Mouse (Mus musculus) embryonic facial prominence, embryonic 10.5 days (tissue): ENCODE data around the gene Vmn1r3. TPM values are rescaled to one million over a fixed set of nuclear protein-coding genes. Genes with fewer than 3 reads are reported as not detected.
"Not testable (repeated sequence)": the region's sequence is repeated elsewhere in the genome, so short reads cannot be mapped to it uniquely, and the experiment has no call there.

Experiments
- DNase-seq: peaks from one replicate; pipeline ENCODE4 v3.0.0-alpha.2; 2017; ENCODE audit warnings: low spot score
- H3K27ac ChIP-seq: fragments of 300-500 bp; sonication (generic); replicated peaks from 2 replicates; pipeline ENCODE4 v1.5.1; 2016; ENCODE audit warnings: mild to moderate bottlenecking
- H3K27me3 ChIP-seq: fragments of 300-500 bp; sonication (generic); replicated peaks from 2 replicates; pipeline ENCODE4 v1.6.1; 2016; ENCODE audit warnings: low read depth, mild to moderate bottlenecking; ENCODE audit not compliant: poor library complexity, severe bottlenecking
- H3K36me3 ChIP-seq: fragments of 300-500 bp; sonication (generic); replicated peaks from 2 replicates; pipeline ENCODE4 v1.6.1; 2016; ENCODE audit warnings: mild to moderate bottlenecking, moderate library complexity
- H3K4me1 ChIP-seq: fragments of 300-500 bp; sonication (generic); 2 replicates; pipeline ENCODE4 v1.6.1; 2016
- H3K4me3 ChIP-seq: fragments of 300-500 bp; sonication (generic); 2 replicates; pipeline ENCODE4 v1.5.1; 2016; ENCODE audit warnings: mild to moderate bottlenecking, moderate library complexity
- H3K9me3 ChIP-seq: fragments of 300-500 bp; sonication (generic); 2 replicates; pipeline ENCODE4 v1.6.1; 2016; ENCODE audit warnings: mild to moderate bottlenecking
- WGBS: fragments of 180-500 bp; shearing (Covaris S2); methylation state at CpG from one replicate; pipeline ENCODE4 v1.1.7; 2016; 5-methylcytosine and 5-hydroxymethylcytosine counted together
- polyA plus RNA-seq: library from polyadenylated mRNA; unstranded; fragments of >200 nt; fragmentation: Nextera tagmentation; extraction: Ambion mirVana; gene quantifications from 2 replicates; pipeline ENCODE4 v1.2.1, GENCODE M21; 2016

The Vmn1r3 gene
- not detected in 2 replicates for polyA plus RNA-seq

GRCm38 (mm10) chr4:3185258-3185657 lies at the start of gene Vmn1r3:
Gene Vmn1r3 (minus strand): TSS chr4:3185358.
- not testable (repeated sequence) for H3K36me3 ChIP-seq, H3K27ac ChIP-seq, H3K27me3 ChIP-seq, H3K4me3 ChIP-seq, H3K4me1 ChIP-seq, DNase-seq
- peaks cover 20% of the 10 kb centered on the region for H3K9me3 ChIP-seq
- WGBS, result 91% methylated on average over 1 of the region's 1 CpGs

- peaks cover 8% of the 10 kb centered on the region for H3K27me3 ChIP-seq
- H3K4me1 ChIP-seq, result peaks cover 5% of the 10 kb centered on the region; the same call in 1 of the 2 replicates
- no peak overlapping the region for H3K27ac ChIP-seq
- peak; percentile 9 for DNase-seq
- no peak overlapping the region for H3K4me3 ChIP-seq
- whole genome bisulfite sequencing, result 71% methylated on average over 6 of the region's 6 CpGs
- H3K9me3 ChIP-seq, result peaks cover 48% of the 10 kb centered on the region
- H3K36me3 ChIP-seq, result no peaks in the 10 kb centered on the region
These were observed 46.9 kb upstream of the Vmn1r3 start for GRCm38 (mm10) chr4:3232053-3232452.

- 5% methylated on average over 41 of the region's 48 CpGs for WGBS
- peaks cover 5% of the 10 kb centered on the region; the same call in 1 of the 2 replicates for H3K4me1 ChIP-seq
- peak overlapping the region; percentile 55 for H3K4me3 ChIP-seq
- no peak overlapping the region for H3K27ac ChIP-seq
- peak; percentile 31 for DNase-seq
- H3K9me3 ChIP-seq, result peaks cover 52% of the 10 kb centered on the region
- no peaks in the 10 kb centered on the region for H3K36me3 ChIP-seq
- H3K27me3 ChIP-seq, result peaks cover 8% of the 10 kb centered on the region
These were observed 45.9 kb upstream of the Vmn1r3 start for GRCm38 (mm10) chr4:3230908-3231684.

- peak; percentile 32 for DNase-seq
- Histone ChIP-seq H3K4me1 (peaks cover 5% of the 10 kb centered on the region; the same call in 1 of the 2 replicates), H3K9me3 (peaks cover 57% of the 10 kb centered on the region), H3K27me3 (peaks cover 8% of the 10 kb centered on the region), H3K4me3 (no peak overlapping the region), H3K27ac (no peak overlapping the region), H3K36me3 (no peaks in the 10 kb centered on the region)
- WGBS, result 69% methylated on average over 4 of the region's 4 CpGs
These were observed 44.4 kb upstream of the Vmn1r3 start for GRCm38 (mm10) chr4:3229532-3229931.

GRCm38 (mm10) chr4:3228476-3228875 lies 43.3 kb upstream of the Vmn1r3 start:
- H3K36me3 ChIP-seq, result no peaks in the 10 kb centered on the region
- H3K4me3 ChIP-seq, result no peak overlapping the region
- WGBS, result 68% methylated on average over 4 of the region's 4 CpGs
- H3K27me3 ChIP-seq, result peaks cover 8% of the 10 kb centered on the region
- DNase-seq, result peak; percentile 9
- H3K9me3 ChIP-seq, result peaks cover 57% of the 10 kb centered on the region
- no peak overlapping the region for H3K27ac ChIP-seq
- H3K4me1 ChIP-seq, result peaks cover 5% of the 10 kb centered on the region; the same call in 1 of the 2 replicates

GRCm38 (mm10) chr4:3227751-3228150 lies 42.6 kb upstream of the Vmn1r3 start:
- Histone ChIP-seq H3K27ac (no peak overlapping the region), H3K4me1 (peaks cover 5% of the 10 kb centered on the region; the same call in 1 of the 2 replicates), H3K4me3 (no peak overlapping the region), H3K27me3 (peaks cover 8% of the 10 kb centered on the region), H3K36me3 (no peaks in the 10 kb centered on the region), H3K9me3 (peaks cover 55% of the 10 kb centered on the region)
- no peak for DNase-seq
- WGBS, result 64% methylated on average over 5 of the region's 5 CpGs

GRCm38 (mm10) chr4:3226488-3226887 lies 41.3 kb upstream of the Vmn1r3 start:
- 70% methylated on average over 3 of the region's 3 CpGs for WGBS
- DNase-seq, result no peak
- peaks cover 48% of the 10 kb centered on the region for H3K9me3 ChIP-seq
- H3K4me1 ChIP-seq, result peaks cover 5% of the 10 kb centered on the region; the same call in 1 of the 2 replicates
- H3K27ac ChIP-seq, result no peak overlapping the region
- no peak overlapping the region for H3K4me3 ChIP-seq
- H3K27me3 ChIP-seq, result peaks cover 8% of the 10 kb centered on the region
- H3K36me3 ChIP-seq, result no peaks in the 10 kb centered on the region

- H3K9me3 ChIP-seq, result peaks cover 48% of the 10 kb centered on the region
These were observed 40.3 kb upstream of the Vmn1r3 start for GRCm38 (mm10) chr4:3225416-3225815.

GRCm38 (mm10) chr4:3224848-3225247 lies 39.7 kb upstream of the Vmn1r3 start:
- H3K27me3 ChIP-seq, H3K36me3 ChIP-seq, H3K27ac ChIP-seq, H3K4me1 ChIP-seq, H3K4me3 ChIP-seq: not testable (repeated sequence)
- peaks cover 46% of the 10 kb centered on the region for H3K9me3 ChIP-seq
- DNase-seq, result peak; percentile 7
- 49% methylated on average over 3 of the region's 3 CpGs for WGBS

More at GRCm38 (mm10) chr4:3225416-3225815, 40.3 kb upstream of the Vmn1r3 start:
- H3K4me1 ChIP-seq, H3K27me3 ChIP-seq, H3K36me3 ChIP-seq, H3K4me3 ChIP-seq, H3K27ac ChIP-seq, DNase-seq: not testable (repeated sequence)
- whole genome bisulfite sequencing, result 62% methylated on average over 3 of the region's 3 CpGs

- not testable (repeated sequence) for H3K36me3 ChIP-seq, H3K27ac ChIP-seq, DNase-seq, H3K4me3 ChIP-seq, H3K27me3 ChIP-seq, H3K4me1 ChIP-seq
- H3K9me3 ChIP-seq, result peaks cover 36% of the 10 kb centered on the region
- 78% methylated on average over 7 of the region's 9 CpGs for WGBS
These were observed 38.5 kb upstream of the Vmn1r3 start for GRCm38 (mm10) chr4:3223483-3224209.

GRCm38 (mm10) chr4:3216382-3216781 lies 31.2 kb upstream of the Vmn1r3 start:
- H3K36me3 ChIP-seq, H3K27me3 ChIP-seq, H3K4me1 ChIP-seq, H3K9me3 ChIP-seq, H3K27ac ChIP-seq, DNase-seq, H3K4me3 ChIP-seq: not testable (repeated sequence)
- WGBS, result 78% methylated on average over 2 of the region's 2 CpGs

- not testable (repeated sequence) for H3K9me3 ChIP-seq, H3K27me3 ChIP-seq, H3K4me1 ChIP-seq, DNase-seq, H3K27ac ChIP-seq, H3K36me3 ChIP-seq, H3K4me3 ChIP-seq
- WGBS, result 80% methylated on average over 4 of the region's 4 CpGs
These were observed 28.2 kb upstream of the Vmn1r3 start for GRCm38 (mm10) chr4:3213349-3213748.
